Mouse (Mus musculus): ENCODE measurements around the gene Misp. TPM values are rescaled to one million over a fixed set of nuclear protein-coding genes. Genes with fewer than 3 reads are reported as not detected.
A peak's percentile ranks its signal among the peaks of the same experiment; 100 is the strongest.

Gene Misp
- polyA plus RNA-seq, 1 experiment from 2014 or later: 0.69 TPM

DNA sequence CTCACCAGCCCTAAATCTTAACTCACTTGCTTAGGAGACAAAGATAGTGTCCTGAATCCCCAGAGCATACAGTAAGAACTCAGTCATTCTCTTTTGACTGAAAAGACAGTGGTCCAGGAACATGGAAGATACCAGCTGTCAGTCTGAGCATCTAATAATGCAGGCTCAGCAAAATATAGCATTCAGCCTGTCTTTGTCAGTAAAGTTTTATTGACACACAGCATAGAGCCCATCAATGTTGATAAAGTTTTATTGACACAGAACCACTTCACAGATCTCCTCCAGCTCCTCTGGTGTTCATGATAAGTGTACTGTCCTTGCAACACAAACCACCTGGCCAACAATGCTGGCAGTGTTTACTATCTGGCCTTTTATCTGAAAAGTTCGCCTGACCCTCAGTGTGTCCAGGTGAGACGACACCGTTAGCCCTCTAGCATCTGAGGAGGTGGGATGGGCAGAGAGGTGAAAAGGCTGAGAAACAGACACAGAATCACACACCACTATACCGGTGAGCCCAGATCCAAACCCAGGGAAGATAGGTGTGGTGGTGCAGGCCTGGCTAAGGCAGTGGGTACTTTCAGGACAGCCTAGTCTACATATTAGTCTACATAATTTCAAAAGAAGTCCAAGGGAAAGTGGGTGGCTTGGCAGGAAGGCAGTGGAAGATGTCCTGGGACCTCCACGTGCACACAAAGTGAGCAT, 28.3 kb upstream of the Misp start:
- ATAC-seq (ENCODE audit: low FRiP score) (no peak), DNase-seq (ENCODE audit: low spot score) (no peak)
- H3K4me1 ChIP-seq (replicated peaks; ENCODE audit: control insufficient read depth, insufficient read depth, low read length): peaks cover 3% of the 10 kb centered on the region; the same call in 1 of the 2 replicates
- H3K27ac ChIP-seq (ENCODE audit: low read depth, low read length): no peak overlapping the region
- WGBS: 88% methylated on average over 5 of the region's 5 CpGs
- no peak overlapping the region for H3K9ac ChIP-seq (ENCODE audit: low read depth, low read length)
- no peak overlapping the region for H3K4me3 ChIP-seq (ENCODE audit: low read depth, low read length)
- H3K9me3 ChIP-seq (ENCODE audit: control insufficient read depth, low read length): no peaks in the 10 kb centered on the region
- H3K27me3 ChIP-seq (ENCODE audit: control insufficient read depth, insufficient read depth, low read length): no peaks in the 10 kb centered on the region
- H3K4me2 ChIP-seq (replicated peaks; ENCODE audit: low read depth, low read length): no peak overlapping the region
- no peaks in the 10 kb centered on the region for H3K36me3 ChIP-seq (ENCODE audit: control insufficient read depth, insufficient read depth, low read length)

DNA sequence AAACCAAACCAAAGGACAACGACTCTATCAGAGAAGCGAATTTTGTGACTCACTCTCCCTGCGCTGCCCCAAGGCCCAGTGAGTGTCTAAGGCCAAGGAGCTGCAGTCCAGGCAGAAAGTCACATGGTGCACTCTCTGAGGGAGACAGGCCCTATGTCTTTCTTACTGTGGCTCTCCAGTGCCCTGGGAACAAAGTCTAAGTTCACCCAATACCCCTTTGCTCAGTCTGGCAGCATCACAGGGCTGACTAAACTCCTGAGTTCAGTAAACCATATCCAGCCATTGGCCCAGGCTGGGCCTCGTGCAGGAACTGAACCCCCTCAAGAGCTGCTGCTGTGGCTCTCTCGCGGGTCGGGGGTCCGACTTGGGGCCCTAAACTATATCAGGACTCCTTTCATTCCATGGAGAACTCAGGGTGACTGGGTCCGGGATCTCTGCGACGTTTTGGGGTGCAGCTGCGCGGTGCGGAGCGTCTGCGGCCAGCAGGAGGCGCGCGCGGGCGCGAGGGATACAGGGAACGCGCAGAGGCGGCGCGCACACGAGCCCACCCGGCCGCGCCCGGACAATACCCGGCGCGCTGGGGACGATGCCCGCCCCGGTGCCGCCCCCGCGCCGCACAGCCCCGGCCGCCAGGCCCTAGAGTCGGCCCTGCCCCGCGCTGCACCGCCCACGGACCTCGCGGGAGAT, 27.6 kb upstream of the Misp start, which contains the start of gene Palm:
TSS of gene Palm (plus strand) at position 522 of the 687 bp plus-strand sequence.
- peak; percentile 67 for ATAC-seq (ENCODE audit: low FRiP score)
- Histone ChIP-seq H3K9me3 (ENCODE audit: control insufficient read depth, low read length) (no peaks in the 10 kb centered on the region), H3K27me3 (ENCODE audit: control insufficient read depth, insufficient read depth, low read length) (no peaks in the 10 kb centered on the region), H3K36me3 (ENCODE audit: control insufficient read depth, insufficient read depth, low read length) (no peaks in the 10 kb centered on the region), H3K9ac (ENCODE audit: low read depth, low read length) (peak within 1 kb of the TSS; percentile 96), H3K4me3 (ENCODE audit: low read depth, low read length) (peak within 1 kb of the TSS; percentile 86), H3K4me1 (replicated peaks; ENCODE audit: control insufficient read depth, insufficient read depth, low read length) (peaks cover 3% of the 10 kb centered on the region; the same call in 1 of the 2 replicates), H3K27ac (ENCODE audit: low read depth, low read length) (peak within 1 kb of the TSS; percentile 86), H3K4me2 (replicated peaks; ENCODE audit: low read depth, low read length) (peak within 1 kb of the TSS; percentile 91)
- WGBS: 6% methylated on average over 47 of the region's 51 CpGs
- peak; percentile 92 for DNase-seq (ENCODE audit: low spot score)

DNA sequence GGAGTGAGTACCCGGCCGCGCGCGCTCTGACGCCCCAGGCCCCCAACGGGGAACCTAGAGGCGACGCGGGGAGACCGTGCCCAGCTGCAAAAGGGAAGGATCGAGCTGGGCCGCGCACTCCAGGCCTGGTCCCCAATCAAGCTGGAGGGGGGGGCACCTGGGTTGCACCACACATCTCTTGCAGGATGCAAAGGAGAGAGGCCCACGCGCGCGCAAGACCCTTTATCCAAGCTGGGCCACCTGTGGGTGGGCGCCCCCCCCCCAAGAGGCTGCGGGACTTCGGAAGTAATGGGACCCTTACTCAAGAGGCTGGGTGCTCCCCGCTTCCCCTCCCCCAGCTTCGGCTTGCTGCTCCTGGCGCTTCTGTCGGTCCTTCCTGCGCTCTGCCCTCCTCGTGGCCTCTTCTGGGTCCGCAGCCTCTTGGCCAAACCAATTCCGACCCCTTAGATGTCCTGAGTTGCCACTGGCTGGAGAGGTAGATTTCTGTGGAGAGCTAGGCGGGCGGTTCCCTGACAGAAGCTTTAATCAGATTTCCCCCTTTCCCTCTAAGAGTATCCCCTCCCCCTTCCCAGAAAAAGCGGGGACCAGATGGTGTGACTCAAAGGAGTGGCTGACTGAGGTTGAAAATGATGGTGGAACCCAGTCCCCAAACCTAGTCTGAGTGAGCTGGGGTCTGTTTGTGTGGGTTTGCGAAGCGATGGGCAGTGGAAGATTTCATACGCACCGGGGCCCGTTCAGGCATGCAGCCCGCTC, 26.9 kb upstream of the Misp start:
- peaks cover 3% of the 10 kb centered on the region; the same call in 1 of the 2 replicates for H3K4me1 ChIP-seq (replicated peaks; ENCODE audit: control insufficient read depth, insufficient read depth, low read length)
- 2% methylated on average over 37 of the region's 38 CpGs for WGBS
- H3K4me2 ChIP-seq (replicated peaks; ENCODE audit: low read depth, low read length): peak overlapping the region; percentile 91
- peak overlapping the region; percentile 86 for H3K27ac ChIP-seq (ENCODE audit: low read depth, low read length)
- no peaks in the 10 kb centered on the region for H3K36me3 ChIP-seq (ENCODE audit: control insufficient read depth, insufficient read depth, low read length)
- H3K9ac ChIP-seq (ENCODE audit: low read depth, low read length): peak overlapping the region; percentile 96
- peak overlapping the region; percentile 86 for H3K4me3 ChIP-seq (ENCODE audit: low read depth, low read length)
- no peaks in the 10 kb centered on the region for H3K27me3 ChIP-seq (ENCODE audit: control insufficient read depth, insufficient read depth, low read length)
- ATAC-seq (ENCODE audit: low FRiP score) (peak; percentile 48), DNase-seq (ENCODE audit: low spot score) (peak; percentile 68)
- no peaks in the 10 kb centered on the region for H3K9me3 ChIP-seq (ENCODE audit: control insufficient read depth, low read length)

DNA sequence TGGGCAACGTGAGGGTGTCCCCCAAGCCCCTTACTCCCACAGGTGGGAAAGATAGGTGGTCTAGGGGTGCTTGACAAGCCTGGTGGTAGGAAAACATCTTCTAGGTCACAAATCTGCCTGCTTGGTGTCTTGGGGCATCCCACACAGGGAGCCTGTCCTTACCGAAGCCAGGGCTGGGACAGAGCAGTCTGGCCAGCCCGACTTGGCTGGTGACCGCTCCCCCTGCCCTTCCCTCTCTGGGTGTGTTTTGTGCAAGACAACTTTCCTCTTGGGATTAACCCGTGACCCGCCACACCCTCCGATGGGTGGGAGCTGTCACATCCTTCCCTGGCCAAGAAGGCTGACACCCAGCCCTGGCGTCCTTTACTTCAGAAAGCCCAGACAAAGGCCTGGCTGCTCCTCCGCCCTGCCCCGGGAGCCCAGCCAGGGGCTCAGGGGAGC, 26.3 kb upstream of the Misp start:
- peak; percentile 53 for DNase-seq (ENCODE audit: low spot score)
- H3K27me3 ChIP-seq (ENCODE audit: control insufficient read depth, insufficient read depth, low read length): no peaks in the 10 kb centered on the region
- peak overlapping the region; percentile 91 for H3K4me2 ChIP-seq (replicated peaks; ENCODE audit: low read depth, low read length)
- peak overlapping the region; percentile 86 for H3K4me3 ChIP-seq (ENCODE audit: low read depth, low read length)
- peaks cover 3% of the 10 kb centered on the region; the same call in 1 of the 2 replicates for H3K4me1 ChIP-seq (replicated peaks; ENCODE audit: control insufficient read depth, insufficient read depth, low read length)
- 5% methylated on average over 10 of the region's 10 CpGs for WGBS
- H3K9ac ChIP-seq (ENCODE audit: low read depth, low read length): peak overlapping the region; percentile 96
- H3K9me3 ChIP-seq (ENCODE audit: control insufficient read depth, low read length): no peaks in the 10 kb centered on the region
- ATAC-seq (ENCODE audit: low FRiP score): peak; percentile 56
- no peaks in the 10 kb centered on the region for H3K36me3 ChIP-seq (ENCODE audit: control insufficient read depth, insufficient read depth, low read length)
- peak overlapping the region; percentile 86 for H3K27ac ChIP-seq (ENCODE audit: low read depth, low read length)

DNA sequence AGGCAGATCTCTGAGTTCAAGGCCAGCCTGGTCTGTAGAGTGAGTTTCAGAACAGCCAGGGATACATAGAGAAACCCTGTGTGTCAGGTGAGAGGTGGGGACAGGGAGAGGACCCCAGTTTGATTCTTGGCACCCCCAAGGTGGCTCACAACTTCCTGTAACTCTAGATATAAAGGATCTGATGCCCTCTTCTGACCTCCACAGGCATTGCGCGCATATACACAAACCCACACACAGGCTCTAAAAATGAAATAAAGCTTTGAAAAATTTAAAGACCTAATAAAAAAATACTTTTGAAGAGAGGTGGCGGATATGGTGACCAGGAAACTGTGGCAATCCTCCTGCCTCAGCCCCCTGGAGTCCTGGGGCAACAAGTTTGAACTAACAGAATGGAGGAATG, 24.9 kb upstream of the Misp start:
- WGBS: 97% methylated on average over 3 of the region's 3 CpGs
- Histone ChIP-seq H3K9me3 (ENCODE audit: control insufficient read depth, low read length) (no peaks in the 10 kb centered on the region), H3K27me3 (ENCODE audit: control insufficient read depth, insufficient read depth, low read length) (no peaks in the 10 kb centered on the region), H3K9ac (ENCODE audit: low read depth, low read length) (no peak overlapping the region), H3K4me3 (ENCODE audit: low read depth, low read length) (no peak overlapping the region), H3K36me3 (ENCODE audit: control insufficient read depth, insufficient read depth, low read length) (no peaks in the 10 kb centered on the region), H3K27ac (ENCODE audit: low read depth, low read length) (no peak overlapping the region), H3K4me2 (replicated peaks; ENCODE audit: low read depth, low read length) (no peak overlapping the region), H3K4me1 (replicated peaks; ENCODE audit: control insufficient read depth, insufficient read depth, low read length) (peaks cover 3% of the 10 kb centered on the region; the same call in 1 of the 2 replicates)
- ATAC-seq (ENCODE audit: low FRiP score): no peak
- DNase-seq (ENCODE audit: low spot score): no peak

DNA sequence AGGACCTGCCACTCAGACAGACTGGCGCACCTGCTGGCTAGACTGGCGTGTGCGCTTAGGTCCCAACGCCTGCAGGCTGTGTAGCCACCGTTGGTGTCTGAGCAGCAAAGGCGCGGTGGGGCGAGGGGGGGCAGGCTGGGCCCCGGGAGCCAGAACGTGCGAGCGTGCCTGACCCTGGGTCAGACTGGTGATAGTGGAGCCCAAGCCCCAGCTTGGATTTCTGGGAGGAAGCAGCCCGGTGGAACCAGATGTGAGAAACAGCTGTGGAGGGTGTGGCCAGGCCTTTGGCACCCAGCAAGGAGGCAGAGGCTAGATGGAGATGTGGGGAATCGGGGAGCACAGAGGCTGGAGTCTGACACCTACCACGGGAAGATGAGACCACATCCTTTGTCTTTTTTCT, 23.5 kb upstream of the Misp start:
- no peak for DNase-seq (ENCODE audit: low spot score)
- Histone ChIP-seq H3K36me3 (ENCODE audit: control insufficient read depth, insufficient read depth, low read length) (no peaks in the 10 kb centered on the region), H3K27me3 (ENCODE audit: control insufficient read depth, insufficient read depth, low read length) (no peaks in the 10 kb centered on the region), H3K4me3 (ENCODE audit: low read depth, low read length) (no peak overlapping the region), H3K9me3 (ENCODE audit: control insufficient read depth, low read length) (no peaks in the 10 kb centered on the region), H3K27ac (ENCODE audit: low read depth, low read length) (no peak overlapping the region), H3K9ac (ENCODE audit: low read depth, low read length) (no peak overlapping the region), H3K4me2 (replicated peaks; ENCODE audit: low read depth, low read length) (peak overlapping the region; percentile 11; the same call in 1 of the 2 replicates), H3K4me1 (replicated peaks; ENCODE audit: control insufficient read depth, insufficient read depth, low read length) (peaks cover 11% of the 10 kb centered on the region)
- WGBS: 42% methylated on average over 15 of the region's 15 CpGs
- no peak for ATAC-seq (ENCODE audit: low FRiP score)

DNA sequence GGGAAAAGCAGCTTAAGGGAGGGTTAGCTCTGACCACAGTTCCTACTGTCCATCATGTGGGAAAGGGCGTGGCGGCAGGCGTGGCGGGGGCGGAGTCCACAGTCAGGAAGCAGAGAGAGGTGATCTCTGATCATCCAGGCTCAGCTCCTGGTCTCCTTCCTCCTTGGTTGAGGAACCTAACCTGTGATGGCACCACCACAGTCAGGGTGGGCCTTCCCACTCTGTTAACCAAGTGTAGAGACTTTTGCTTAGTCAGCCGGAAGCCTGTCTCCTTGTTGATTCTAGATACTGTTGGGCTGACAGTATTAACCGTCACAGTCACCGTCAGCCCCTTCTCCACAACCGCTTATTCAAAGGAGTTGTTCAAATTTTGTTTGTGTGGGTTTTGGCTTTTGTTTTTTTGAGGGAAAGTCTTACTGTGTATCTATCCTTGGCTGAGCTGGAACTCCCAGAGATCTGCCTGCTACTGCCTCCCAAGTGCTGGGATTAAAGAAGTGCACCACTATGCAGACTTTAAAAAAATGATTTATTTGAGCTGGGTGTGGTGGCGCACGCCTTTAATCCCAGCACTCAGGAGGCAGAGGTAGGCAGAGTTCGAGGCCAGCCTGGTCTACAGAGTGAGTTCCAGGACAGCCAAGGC, 22.4 kb upstream of the Misp start:
- Histone ChIP-seq H3K27ac (ENCODE audit: low read depth, low read length) (0 out of 2 replicates have a peak overlapping the region, but pooled peaks have one; percentile 13), H3K4me2 (replicated peaks; ENCODE audit: low read depth, low read length) (no peak overlapping the region), H3K9me3 (ENCODE audit: control insufficient read depth, low read length) (no peaks in the 10 kb centered on the region), H3K4me1 (replicated peaks; ENCODE audit: control insufficient read depth, insufficient read depth, low read length) (peaks cover 20% of the 10 kb centered on the region), H3K9ac (ENCODE audit: low read depth, low read length) (no peak overlapping the region), H3K4me3 (ENCODE audit: low read depth, low read length) (no peak overlapping the region), H3K27me3 (ENCODE audit: control insufficient read depth, insufficient read depth, low read length) (no peaks in the 10 kb centered on the region), H3K36me3 (ENCODE audit: control insufficient read depth, insufficient read depth, low read length) (no peaks in the 10 kb centered on the region)
- WGBS: 92% methylated on average over 12 of the region's 12 CpGs
- no peak for ATAC-seq (ENCODE audit: low FRiP score)
- no peak for DNase-seq (ENCODE audit: low spot score)

DNA sequence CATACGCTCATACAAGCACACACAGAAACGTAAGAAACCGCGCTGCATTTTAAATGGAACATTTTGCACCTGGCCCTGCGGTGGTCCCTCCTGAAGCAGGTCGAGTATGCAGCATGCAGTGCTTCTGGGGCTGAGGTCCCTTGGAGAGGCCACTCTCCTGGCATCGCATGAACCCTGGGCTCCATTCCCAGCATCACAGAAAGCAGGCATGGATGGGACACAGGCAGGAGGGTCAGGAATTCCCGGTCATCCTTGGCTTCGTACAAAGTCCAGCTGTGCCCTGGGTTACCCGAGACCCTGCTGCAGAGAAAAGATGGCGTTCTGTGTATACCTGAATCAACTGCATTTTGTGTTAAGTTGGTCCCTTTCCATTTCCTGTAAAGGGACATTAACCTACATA, 20.3 kb upstream of the Misp start:
- Histone ChIP-seq H3K27ac (ENCODE audit: low read depth, low read length) (no peak overlapping the region), H3K9ac (ENCODE audit: low read depth, low read length) (no peak overlapping the region)
- no peak for ATAC-seq (ENCODE audit: low FRiP score)

More for the DNA sequence above, 20.3 kb upstream of the Misp start:
- H3K27me3 ChIP-seq (ENCODE audit: control insufficient read depth, insufficient read depth, low read length): no peaks in the 10 kb centered on the region
- no peak overlapping the region for H3K4me3 ChIP-seq (ENCODE audit: low read depth, low read length)
- H3K4me1 ChIP-seq (replicated peaks; ENCODE audit: control insufficient read depth, insufficient read depth, low read length): peaks cover 32% of the 10 kb centered on the region
- no peak for DNase-seq (ENCODE audit: low spot score)
- H3K9me3 ChIP-seq (ENCODE audit: control insufficient read depth, low read length): no peaks in the 10 kb centered on the region
- WGBS: 81% methylated on average over 11 of the region's 11 CpGs
- no peaks in the 10 kb centered on the region for H3K36me3 ChIP-seq (ENCODE audit: control insufficient read depth, insufficient read depth, low read length)
- H3K4me2 ChIP-seq (replicated peaks; ENCODE audit: low read depth, low read length): no peak overlapping the region

All from hindbrain, embryonic 11.5 days (tissue).